Mouse (Mus musculus): ENCODE measurements around the gene Zfp26. TPM values are rescaled to one million over a fixed set of nuclear protein-coding genes. Genes with fewer than 3 reads are reported as not detected.

The Zfp26 gene
- polyA plus RNA-seq, 1 experiment = 31.4 TPM

DNA sequence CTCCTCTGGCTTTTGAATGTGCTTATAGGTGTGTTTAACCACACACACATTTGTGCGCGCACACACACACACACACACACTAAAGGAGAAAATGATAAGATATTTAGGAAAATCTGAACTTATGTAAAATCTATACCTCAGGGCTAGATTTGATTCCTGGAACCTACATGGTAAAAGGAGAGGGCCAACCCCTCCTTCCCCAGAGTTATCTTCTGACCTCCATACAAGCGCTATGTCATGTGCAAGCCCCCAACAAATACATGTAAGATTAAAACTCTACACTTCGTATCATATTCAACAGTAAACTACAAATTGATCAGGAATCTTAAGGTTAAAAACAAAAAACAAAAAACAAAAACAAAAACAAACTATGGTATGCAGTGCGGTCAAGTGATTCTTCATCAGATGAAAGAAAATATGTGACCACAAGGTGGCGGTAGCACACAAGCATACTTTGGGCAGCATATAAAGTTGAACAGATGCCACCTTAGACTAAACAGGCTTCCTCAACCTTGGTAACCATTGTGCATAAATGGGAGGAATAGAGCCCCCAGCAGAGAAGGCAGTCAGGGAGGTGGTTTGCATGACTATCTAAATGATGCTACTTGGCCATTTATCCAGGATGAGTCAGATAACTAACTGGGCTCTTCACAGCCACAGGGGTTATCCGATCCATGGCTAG is 6.9 kb upstream of the Zfp26 start:
- H3K4me3 ChIP-seq (ENCODE audit: insufficient read depth, low read length) = no peak overlapping the region

DNA sequence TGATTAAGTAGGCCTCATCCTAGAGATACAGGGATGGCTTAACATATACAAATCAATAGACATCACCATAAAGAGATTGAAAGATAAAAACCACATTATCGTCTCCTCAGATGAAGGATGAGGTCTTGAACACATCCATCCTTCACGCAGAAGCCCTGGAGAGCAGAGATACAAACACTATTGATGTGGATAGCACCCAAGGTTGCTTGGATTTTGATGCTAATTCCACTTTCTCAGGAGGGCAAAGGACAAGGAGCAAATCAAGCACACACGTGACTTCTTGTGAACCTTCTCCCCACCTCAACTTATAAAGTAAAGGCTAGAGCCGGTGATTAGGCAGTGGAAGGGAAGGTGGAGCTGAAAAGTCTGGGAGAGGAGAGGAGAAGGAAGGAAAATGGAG is 6.3 kb downstream of the Zfp26 start:
- H3K4me1 ChIP-seq (ENCODE audit: control insufficient read depth, insufficient read depth, low read length) = peaks cover 2% of the 10 kb centered on the region; the same call in 1 of the 2 replicates
- TF ChIP-seq POLR2A (IDR thresholded peaks at IDR 0.05; ENCODE audit: low read depth, low read length) (no peak), CTCF (IDR thresholded peaks at IDR 0.05; ENCODE audit: borderline replicate concordance, insufficient read depth, low read length) (no peak)
- no peak overlapping the region for H3K4me3 ChIP-seq (ENCODE audit: insufficient read depth, low read length)
- no peak overlapping the region for H3K27ac ChIP-seq (ENCODE audit: insufficient read depth, low read length)

More for the DNA sequence above, 6.9 kb upstream of the Zfp26 start:
- Histone ChIP-seq H3K27ac (ENCODE audit: insufficient read depth, low read length) (no peak overlapping the region), H3K4me1 (ENCODE audit: control insufficient read depth, insufficient read depth, low read length) (no peaks in the 10 kb centered on the region)
- TF ChIP-seq CTCF (IDR thresholded peaks at IDR 0.05; ENCODE audit: borderline replicate concordance, insufficient read depth, low read length) (0 out of 2 replicates have a peak, but pooled peaks have one; percentile 29), POLR2A (IDR thresholded peaks at IDR 0.05; ENCODE audit: low read depth, low read length) (no peak)

DNA sequence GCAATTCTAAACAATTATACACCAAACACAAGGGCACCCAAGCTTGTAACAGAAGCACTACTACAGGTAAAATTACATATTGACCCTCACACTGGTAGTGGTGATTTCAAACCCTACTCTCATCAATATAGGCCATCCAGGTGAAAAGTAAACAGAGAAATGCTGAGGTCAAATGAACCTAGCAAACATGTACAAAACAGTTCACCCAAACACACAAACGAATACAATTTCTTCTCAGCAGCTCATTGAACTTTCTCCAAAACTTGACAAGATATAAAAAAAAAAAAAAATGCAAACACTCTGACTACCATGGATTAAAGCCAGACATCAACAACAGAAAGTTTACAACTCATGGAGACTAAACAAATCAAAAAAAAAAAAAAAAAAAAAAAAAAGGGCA is 8.5 kb downstream of the Zfp26 start:
- TF ChIP-seq CTCF (IDR thresholded peaks at IDR 0.05; ENCODE audit: borderline replicate concordance, insufficient read depth, low read length) (no peak), POLR2A (IDR thresholded peaks at IDR 0.05; ENCODE audit: low read depth, low read length) (no peak)
- Histone ChIP-seq H3K4me1 (ENCODE audit: control insufficient read depth, insufficient read depth, low read length) (no peaks in the 10 kb centered on the region), H3K27ac (ENCODE audit: insufficient read depth, low read length) (no peak overlapping the region), H3K4me3 (ENCODE audit: insufficient read depth, low read length) (no peak overlapping the region)

DNA sequence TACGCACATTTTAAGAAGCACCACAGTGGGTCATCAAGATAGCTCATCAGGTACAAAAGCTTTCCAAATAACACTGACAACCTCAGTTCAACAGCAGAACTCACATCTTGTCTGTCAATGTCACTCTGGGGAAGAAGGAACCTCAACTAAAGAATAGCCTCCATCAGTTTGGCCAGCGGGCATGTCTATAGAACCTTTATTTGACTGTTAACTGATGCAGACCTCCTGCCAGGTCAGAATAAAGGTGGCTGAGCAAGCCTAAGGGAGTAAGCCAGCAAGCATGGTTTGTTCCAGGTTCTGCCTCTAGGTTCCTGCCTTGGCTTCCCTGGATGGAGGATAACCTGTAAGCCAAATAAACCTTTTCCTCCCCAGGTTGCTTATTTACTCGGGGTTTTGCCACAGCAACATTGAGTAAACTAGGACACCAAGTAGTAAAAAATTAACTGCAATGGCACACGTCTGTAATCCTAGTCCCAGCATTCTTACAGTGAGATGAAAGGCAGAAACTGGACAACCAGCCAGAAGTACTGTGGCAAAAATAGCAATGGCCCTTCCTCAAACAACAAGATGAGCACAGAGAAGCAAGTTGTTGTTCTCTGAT is 16.7 kb downstream of the Zfp26 start:
- TF ChIP-seq POLR2A (IDR thresholded peaks at IDR 0.05; ENCODE audit: low read depth, low read length) (no peak), CTCF (IDR thresholded peaks at IDR 0.05; ENCODE audit: borderline replicate concordance, insufficient read depth, low read length) (no peak)
- no peak overlapping the region for H3K27ac ChIP-seq (ENCODE audit: insufficient read depth, low read length)
- no peak overlapping the region for H3K4me3 ChIP-seq (ENCODE audit: insufficient read depth, low read length)
- no peaks in the 10 kb centered on the region for H3K4me1 ChIP-seq (ENCODE audit: control insufficient read depth, insufficient read depth, low read length)

DNA sequence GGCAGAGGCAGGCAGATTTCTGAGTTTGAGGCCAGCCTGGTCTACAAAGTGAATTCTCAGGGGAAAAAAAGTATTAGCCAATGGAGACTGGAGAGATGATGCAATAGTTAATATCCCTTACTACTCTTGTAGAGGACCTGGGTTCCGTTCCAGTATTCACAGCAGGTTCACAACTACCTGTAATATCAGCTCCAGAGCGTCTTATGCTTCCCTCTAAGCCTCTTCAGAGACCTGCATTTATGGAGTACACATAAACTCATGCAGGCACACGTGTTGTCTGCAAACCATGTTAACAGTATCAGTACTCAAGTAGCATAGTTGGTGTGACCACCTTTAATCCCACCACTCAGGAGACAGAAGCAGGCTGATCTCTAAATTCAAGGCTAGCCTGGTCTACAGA is 30.0 kb downstream of the Zfp26 start:
- TF ChIP-seq POLR2A (IDR thresholded peaks at IDR 0.05; ENCODE audit: low read depth, low read length) = no peak
- no peak for TF ChIP-seq CTCF (IDR thresholded peaks at IDR 0.05; ENCODE audit: borderline replicate concordance, insufficient read depth, low read length)
- Histone ChIP-seq H3K4me3 (ENCODE audit: insufficient read depth, low read length) (no peak overlapping the region), H3K4me1 (ENCODE audit: control insufficient read depth, insufficient read depth, low read length) (no peaks in the 10 kb centered on the region), H3K27ac (ENCODE audit: insufficient read depth, low read length) (no peak overlapping the region)

DNA sequence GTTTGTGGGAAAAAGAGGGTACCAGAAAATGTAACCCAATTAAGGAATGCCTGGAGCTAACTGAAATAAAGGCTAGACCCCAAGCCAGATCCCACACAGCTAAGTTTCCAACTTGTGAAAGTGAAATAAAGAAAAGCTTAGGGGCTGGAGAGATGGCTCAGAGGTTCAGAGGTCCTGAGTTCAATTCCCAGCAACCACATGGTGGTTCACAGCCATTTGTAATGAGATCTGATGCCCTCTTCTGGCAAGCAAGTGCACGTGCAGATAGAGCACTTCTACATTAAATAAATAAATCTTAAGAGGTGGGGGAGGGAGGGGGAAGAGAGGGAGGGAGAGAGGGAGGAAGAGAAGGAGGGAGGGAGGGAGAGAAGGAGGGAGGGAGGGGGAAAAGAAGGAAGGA is 48.5 kb downstream of the Zfp26 start:
- Histone ChIP-seq H3K4me3 (ENCODE audit: insufficient read depth, low read length) (no peak overlapping the region), H3K4me1 (ENCODE audit: control insufficient read depth, insufficient read depth, low read length) (no peaks in the 10 kb centered on the region), H3K27ac (ENCODE audit: insufficient read depth, low read length) (no peak overlapping the region)
- TF ChIP-seq POLR2A (IDR thresholded peaks at IDR 0.05; ENCODE audit: low read depth, low read length) (no peak), CTCF (IDR thresholded peaks at IDR 0.05; ENCODE audit: borderline replicate concordance, insufficient read depth, low read length) (no peak)

DNA sequence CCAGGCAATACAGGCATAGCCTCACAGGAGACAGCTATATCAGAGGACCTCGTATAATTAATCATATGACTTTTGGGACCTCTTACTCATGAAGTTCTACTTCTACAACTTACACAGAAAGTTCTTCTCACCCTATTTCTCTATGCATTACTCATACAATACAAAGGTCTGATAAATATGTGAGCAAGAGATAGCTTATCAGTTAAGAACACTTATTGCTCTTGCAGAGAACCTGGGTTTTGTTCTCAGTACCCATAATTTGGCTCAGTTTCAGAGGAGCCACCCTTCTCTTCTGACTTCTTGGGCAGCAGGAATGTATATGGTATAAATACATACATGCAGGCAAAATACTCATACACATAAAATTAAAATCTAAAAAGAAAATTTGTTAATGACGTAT is 50.6 kb downstream of the Zfp26 start:
- TF ChIP-seq CTCF (IDR thresholded peaks at IDR 0.05; ENCODE audit: borderline replicate concordance, insufficient read depth, low read length) = no peak
- no peak overlapping the region for H3K27ac ChIP-seq (ENCODE audit: insufficient read depth, low read length)
- H3K4me1 ChIP-seq (ENCODE audit: control insufficient read depth, insufficient read depth, low read length) = no peaks in the 10 kb centered on the region
- H3K4me3 ChIP-seq (ENCODE audit: insufficient read depth, low read length) = no peak overlapping the region

DNA sequence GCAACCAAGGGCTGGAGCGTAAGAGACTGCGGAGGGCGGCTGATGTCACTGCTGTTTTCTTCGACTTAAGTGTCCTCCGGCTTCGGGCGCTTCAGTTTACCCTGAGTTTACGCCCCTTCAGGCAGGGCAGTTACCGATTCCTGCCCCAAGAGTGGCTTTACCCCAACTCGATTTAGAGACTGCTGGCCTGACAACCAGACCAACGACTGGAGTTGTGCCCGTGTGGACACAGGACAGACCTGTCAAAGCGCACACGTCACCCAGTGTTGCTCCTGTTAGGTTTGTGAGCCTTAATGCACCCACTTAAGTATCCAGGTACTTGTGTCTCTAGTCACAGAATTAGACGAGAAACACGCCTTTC is 74.6 kb downstream of the Zfp26 start:
- no peak for TF ChIP-seq POLR2A (IDR thresholded peaks at IDR 0.05; ENCODE audit: low read depth, low read length)
- peak overlapping the region; percentile 92 for H3K4me3 ChIP-seq (ENCODE audit: insufficient read depth, low read length)
- H3K4me1 ChIP-seq (ENCODE audit: control insufficient read depth, insufficient read depth, low read length) = no peaks in the 10 kb centered on the region; the same call in 1 of the 2 replicates
- H3K27ac ChIP-seq (ENCODE audit: insufficient read depth, low read length) = no peak overlapping the region

DNA sequence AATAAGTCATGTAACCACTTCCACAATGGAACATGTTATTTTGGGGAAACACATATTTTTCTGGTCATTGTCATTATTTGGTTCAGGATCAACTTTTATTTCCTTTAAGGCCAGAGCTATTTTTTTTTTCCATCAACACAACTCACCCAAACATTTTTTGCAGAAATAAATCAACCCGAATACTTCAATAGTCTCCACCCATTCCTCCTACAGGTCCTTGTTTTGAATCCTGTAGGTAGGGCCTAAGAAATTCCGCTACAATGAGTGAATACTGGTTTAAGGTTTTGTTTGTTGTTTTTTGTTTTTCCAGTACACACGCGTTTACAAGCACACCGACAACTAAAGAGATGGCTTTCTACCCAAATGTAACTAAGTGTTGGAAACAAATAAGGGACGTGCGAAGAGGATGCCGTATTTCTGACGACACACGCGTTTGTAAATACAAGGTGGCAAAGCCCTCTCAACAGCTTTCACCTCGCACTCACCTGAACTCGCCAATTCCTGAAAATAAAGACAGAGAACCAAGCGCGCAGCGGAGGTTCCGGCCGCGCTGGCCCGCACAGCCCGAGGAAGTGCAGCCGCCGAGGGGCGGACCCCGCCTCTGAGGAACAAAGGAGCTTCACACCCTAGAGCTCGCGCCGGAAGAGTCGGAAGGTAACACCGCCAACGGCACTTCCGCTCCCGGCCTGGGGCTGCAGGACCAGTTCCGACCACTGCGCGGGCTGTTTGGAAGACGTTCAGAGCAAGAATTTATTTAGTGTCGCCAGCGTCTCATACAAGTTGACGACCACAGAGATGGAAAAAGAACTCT is 75.2 kb downstream of the Zfp26 start, which contains the start of gene Zfp560:
Zfp560 (minus strand) TSS at position 646 of the 811 bp plus-strand sequence.
- TF ChIP-seq POLR2A (IDR thresholded peaks at IDR 0.05; ENCODE audit: low read depth, low read length) (peak; percentile 68; the same call in 1 of the 2 replicates), CTCF (IDR thresholded peaks at IDR 0.05; ENCODE audit: borderline replicate concordance, insufficient read depth, low read length) (no peak)
- Histone ChIP-seq H3K4me1 (ENCODE audit: control insufficient read depth, insufficient read depth, low read length) (no peaks in the 10 kb centered on the region; the same call in 1 of the 2 replicates), H3K27ac (ENCODE audit: insufficient read depth, low read length) (no peak within 1 kb of the TSS), H3K4me3 (ENCODE audit: insufficient read depth, low read length) (peak within 1 kb of the TSS; percentile 92)

DNA sequence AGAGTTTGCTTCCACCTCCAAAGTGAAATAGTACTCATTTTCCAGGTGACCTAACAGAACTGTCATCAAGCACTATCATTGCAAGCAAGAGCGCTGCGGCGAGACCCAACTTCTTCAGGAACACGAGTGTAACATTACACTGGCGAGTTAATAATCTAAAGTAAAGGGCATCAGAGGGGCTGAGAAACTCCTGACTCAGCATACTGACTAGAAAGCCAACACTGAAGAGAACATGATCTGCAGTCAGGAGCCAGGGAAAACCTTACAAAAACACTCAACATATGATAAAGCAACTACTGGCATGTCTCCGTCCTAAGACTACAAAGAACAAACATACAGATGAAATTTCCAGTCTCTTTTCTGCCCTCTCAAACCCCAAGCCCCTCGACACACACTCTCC is 76.3 kb downstream of the Zfp26 start:
- H3K27ac ChIP-seq (ENCODE audit: insufficient read depth, low read length) = no peak overlapping the region
- no peaks in the 10 kb centered on the region; the same call in 1 of the 2 replicates for H3K4me1 ChIP-seq (ENCODE audit: control insufficient read depth, insufficient read depth, low read length)
- no peak for TF ChIP-seq CTCF (IDR thresholded peaks at IDR 0.05; ENCODE audit: borderline replicate concordance, insufficient read depth, low read length)
- no peak for TF ChIP-seq POLR2A (IDR thresholded peaks at IDR 0.05; ENCODE audit: low read depth, low read length)
- H3K4me3 ChIP-seq (ENCODE audit: insufficient read depth, low read length) = no peak overlapping the region

Other genes starting within 250 kb of the Zfp26 start
- gene Olfr871, start 248.0 kb downstream of the Zfp26 start, polyA plus RNA-seq (2011; ENCODE audit: insufficient read length, low read depth, missing spikeins) = not detected in 2 replicates
- not detected in 2 replicates for gene Olfr872, start 223.0 kb downstream of the Zfp26 start, polyA plus RNA-seq (2011; ENCODE audit: insufficient read length, low read depth, missing spikeins)
- gene Olfr39, start 177.8 kb downstream of the Zfp26 start, polyA plus RNA-seq (2011; ENCODE audit: insufficient read length, low read depth, missing spikeins) = not detected in 2 replicates
- gene Olfr873, start 161.6 kb downstream of the Zfp26 start, polyA plus RNA-seq (2011; ENCODE audit: insufficient read length, low read depth, missing spikeins) = 0.18 TPM in 1 of 2 replicates, not detected in the other
- gene Olfr18, start 124.1 kb downstream of the Zfp26 start, polyA plus RNA-seq (2011; ENCODE audit: insufficient read length, low read depth, missing spikeins) = not detected in 2 replicates
- 15.1 and 17.5 TPM in 2 replicates for gene Zfp560, start 75.0 kb downstream of the Zfp26 start, polyA plus RNA-seq (2011; ENCODE audit: insufficient read length, low read depth, missing spikeins)
- gene Zfp426, start 32.6 kb upstream of the Zfp26 start, polyA plus RNA-seq (2011; ENCODE audit: insufficient read length, low read depth, missing spikeins) = 18.6 and 20.5 TPM in 2 replicates
- gene Zfp266, start 61.3 kb upstream of the Zfp26 start, polyA plus RNA-seq (2011; ENCODE audit: insufficient read length, low read depth, missing spikeins) = 74.5 and 108 TPM in 2 replicates
- gene Zfp846, start 121.1 kb upstream of the Zfp26 start, polyA plus RNA-seq (2011; ENCODE audit: insufficient read length, low read depth, missing spikeins) = 9.1 TPM in 2 replicates
- 243 and 252 TPM in 2 replicates for gene Ubl5, start 182.7 kb upstream of the Zfp26 start, polyA plus RNA-seq (2011; ENCODE audit: insufficient read length, low read depth, missing spikeins)
- 18.3 and 18.9 TPM in 2 replicates for gene Fbxl12, start 184.6 kb upstream of the Zfp26 start, polyA plus RNA-seq (2011; ENCODE audit: insufficient read length, low read depth, missing spikeins)
- gene Pin1, start 191.9 kb upstream of the Zfp26 start, polyA plus RNA-seq (2011; ENCODE audit: insufficient read length, low read depth, missing spikeins) = 18.6 and 20.3 TPM in 2 replicates